Mouse (Mus musculus) kidney, postnatal 0 days (tissue): ENCODE measurements at regions not wholly inside any gene's neighbourhood (a gene's known extent, or its start where the extent isn't known, plus 50 kb on each side); places are given as distances from the start of the nearest gene placed in this dataset.

Experiments
- ATAC-seq: fragments of 200-750 bp; cut with Nextera tagmentation; replicated peaks from 2 replicates; pipeline ENCODE4 v1.8.0; 2017; ENCODE audit warnings: low read depth, moderate number of reproducible peaks, moderate TSS enrichment, moderate library complexity; ENCODE audit not compliant: low FRiP score
- DNase-seq: peaks from one replicate; pipeline ENCODE4 v3.0.0-alpha.2; 2016; ENCODE audit warnings: low spot score
- H3K27ac ChIP-seq: fragments of 300-500 bp; sonication (generic); 2 replicates; pipeline ENCODE4 v1.5.1; 2014; ENCODE audit warnings: mild to moderate bottlenecking
- H3K27me3 ChIP-seq: fragments of 300-500 bp; sonication (generic); 2 replicates; pipeline ENCODE4 v1.6.1; 2014; ENCODE audit warnings: low read length, mixed read lengths; ENCODE audit not compliant: insufficient read depth
- H3K36me3 ChIP-seq: fragments of 300-500 bp; sonication (generic); 2 replicates; pipeline ENCODE4 v1.6.1; 2014; ENCODE audit warnings: low read length, mixed read lengths; ENCODE audit not compliant: insufficient read depth
- H3K4me1 ChIP-seq: fragments of 300-500 bp; sonication (generic); replicated peaks from 2 replicates; pipeline ENCODE4 v1.6.1; 2014; ENCODE audit warnings: antibody characterized with exemption, low read length, mixed read lengths; ENCODE audit not compliant: insufficient read depth
- H3K4me2 ChIP-seq: fragments of 300-500 bp; sonication (generic); 2 replicates; pipeline ENCODE4 v1.6.1; 2014; ENCODE audit warnings: mild to moderate bottlenecking, low read length, moderate library complexity, mixed read lengths
- H3K4me3 ChIP-seq: fragments of 300-500 bp; sonication (generic); replicated peaks from 2 replicates; pipeline ENCODE4 v1.5.1; 2014; ENCODE audit warnings: low read depth, low read length
- H3K9ac ChIP-seq: fragments of 300-500 bp; sonication (generic); 2 replicates; pipeline ENCODE4 v1.6.1; 2014; ENCODE audit warnings: low read depth, low read length
- H3K9me3 ChIP-seq: fragments of 300-500 bp; sonication (generic); replicated peaks from 2 replicates; pipeline ENCODE4 v1.6.1; 2016; ENCODE audit warnings: low read length, inconsistent platforms, mixed read lengths
- CTCF ChIP-seq: IDR thresholded peaks from 2 replicates; pipeline ENCODE4 v1.5.1; 2016; ENCODE audit warnings: antibody characterized with exemption, low read depth, mild to moderate bottlenecking, moderate library complexity
- WGBS: fragments of 180-500 bp; shearing (Covaris S2); extraction: QIAGEN DNeasy Blood & Tissue Kit; methylation state at CpG from one replicate; pipeline ENCODE4 v1.1.7; 2014; 5-methylcytosine and 5-hydroxymethylcytosine counted together

GRCm38 (mm10) chr8:126669154-126669553 is 75.4 kb upstream of the Irf2bp2 start:
- no peak for TF ChIP-seq CTCF
- WGBS: 47% methylated on average over 6 of the region's 6 CpGs
- Histone ChIP-seq H3K27ac (no peak overlapping the region), H3K4me1 (peaks cover 34% of the 10 kb centered on the region), H3K36me3 (no peaks in the 10 kb centered on the region), H3K4me2 (no peak overlapping the region), H3K9me3 (no peaks in the 10 kb centered on the region), H3K4me3 (no peak overlapping the region), H3K9ac (no peak overlapping the region), H3K27me3 (no peaks in the 10 kb centered on the region)
- ATAC-seq: no peak
- DNase-seq: no peak

GRCm38 (mm10) chr8:126668657-126669025 is 74.9 kb upstream of the Irf2bp2 start:
- Histone ChIP-seq H3K27me3 (no peaks in the 10 kb centered on the region), H3K27ac (peak overlapping the region; percentile 88), H3K4me2 (no peak overlapping the region), H3K4me3 (no peak overlapping the region), H3K9me3 (no peaks in the 10 kb centered on the region), H3K4me1 (peaks cover 39% of the 10 kb centered on the region), H3K9ac (0 out of 2 replicates have a peak overlapping the region, but pooled peaks have one; percentile 28), H3K36me3 (no peaks in the 10 kb centered on the region)
- 70% methylated on average over 5 of the region's 5 CpGs for WGBS
- no peak for ATAC-seq
- TF ChIP-seq CTCF: no peak
- no peak for DNase-seq

GRCm38 (mm10) chr8:126667721-126668656 is 74.2 kb upstream of the Irf2bp2 start:
- ATAC-seq: no peak
- no peak overlapping the region for H3K4me2 ChIP-seq
- H3K9ac ChIP-seq: 0 out of 2 replicates have a peak overlapping the region, but pooled peaks have one; percentile 28
- H3K4me3 ChIP-seq: no peak overlapping the region
- no peak for TF ChIP-seq CTCF
- WGBS: 55% methylated on average over 16 of the region's 16 CpGs
- no peaks in the 10 kb centered on the region for H3K36me3 ChIP-seq
- H3K27me3 ChIP-seq: no peaks in the 10 kb centered on the region
- peak overlapping the region; percentile 88 for H3K27ac ChIP-seq
- no peak for DNase-seq
- no peaks in the 10 kb centered on the region for H3K9me3 ChIP-seq
- H3K4me1 ChIP-seq: peaks cover 46% of the 10 kb centered on the region

GRCm38 (mm10) chr8:126667086-126667720 is 73.4 kb upstream of the Irf2bp2 start:
- H3K9ac ChIP-seq: 0 out of 2 replicates have a peak overlapping the region, but pooled peaks have one; percentile 24
- H3K4me1 ChIP-seq: peaks cover 53% of the 10 kb centered on the region
- H3K27me3 ChIP-seq: no peaks in the 10 kb centered on the region
- H3K36me3 ChIP-seq: no peaks in the 10 kb centered on the region
- H3K27ac ChIP-seq: peak overlapping the region; percentile 88
- ATAC-seq (peak; percentile 6; the same call in 1 of the 2 replicates), DNase-seq (no peak)
- WGBS: 38% methylated on average over 12 of the region's 12 CpGs
- peak overlapping the region; percentile 30; the same call in 1 of the 2 replicates for H3K4me2 ChIP-seq
- H3K4me3 ChIP-seq: no peak overlapping the region
- no peaks in the 10 kb centered on the region for H3K9me3 ChIP-seq
- TF ChIP-seq CTCF: no peak

GRCm38 (mm10) chr8:126666327-126667085 is 72.7 kb upstream of the Irf2bp2 start:
- Histone ChIP-seq H3K4me2 (peak overlapping the region; percentile 30; the same call in 1 of the 2 replicates), H3K27me3 (no peaks in the 10 kb centered on the region), H3K4me3 (no peak overlapping the region), H3K4me1 (peaks cover 60% of the 10 kb centered on the region), H3K27ac (peak overlapping the region; percentile 88), H3K9me3 (no peaks in the 10 kb centered on the region), H3K9ac (0 out of 2 replicates have a peak overlapping the region, but pooled peaks have one; percentile 24), H3K36me3 (no peaks in the 10 kb centered on the region)
- ATAC-seq (peak; percentile 84), DNase-seq (peak; percentile 100)
- under 1% methylated on average over 15 of the region's 15 CpGs for WGBS
- no peak for TF ChIP-seq CTCF
